Mouse (Mus musculus) heart, adult 2 months (tissue): ENCODE data around the gene 1810046K07Rik.

Experiments used
- CTCF ChIP-seq: fragments of 200-600 bp; IDR thresholded peaks from 2 replicates; pipeline ENCODE4 v1.8.1; 2022; ENCODE audit warnings: antibody characterized with exemption, mild to moderate bottlenecking, moderate library complexity
- POLR2A ChIP-seq: fragments of 200-500 bp; IDR thresholded peaks from 2 replicates; pipeline ENCODE4 v1.6.1; 2011; ENCODE audit warnings: mild to moderate bottlenecking, low read depth, low read length, control low read depth; ENCODE audit not compliant: insufficient read depth

DNA sequence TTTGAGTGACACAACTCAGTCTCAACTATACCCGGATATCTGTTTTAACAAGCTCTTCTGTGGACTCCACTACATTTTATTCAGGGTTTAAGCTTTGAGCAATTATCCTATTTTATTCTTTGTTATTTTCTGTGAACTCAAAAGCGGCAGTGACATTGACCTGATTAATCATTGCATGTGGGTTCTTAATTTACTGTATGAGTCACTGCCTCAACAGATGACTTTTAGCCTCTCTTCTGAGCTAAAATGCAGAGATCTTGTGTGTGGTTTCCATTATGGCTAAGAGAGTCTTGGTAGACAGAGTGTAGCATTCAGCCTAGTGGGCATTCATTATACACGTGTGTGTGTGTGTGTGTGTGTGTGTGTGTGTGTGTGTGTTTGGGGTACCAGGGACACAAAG, 24.2 kb upstream of the 1810046K07Rik start:
- TF ChIP-seq POLR2A (no peak), CTCF (no peak)
